Mouse (Mus musculus) layer of hippocampus, adult 8-10 months (tissue): ENCODE measurements around the gene Rhox9. TPM values are rescaled to one million over a fixed set of nuclear protein-coding genes. Genes with fewer than 3 reads are reported as not detected.
"Not testable (repeated sequence)": the region's sequence is repeated elsewhere in the genome, so short reads cannot be mapped to it uniquely, and the experiment has no call there.

Experiments
- DNase-seq, 2 experiments: peaks; one replicate each; pipeline ENCODE4 v3.0.0; 2022; ENCODE audit warnings: low spot score in 2 of 2
- total RNA-seq, 4 experiments: library from RNA; stranded (reverse); gene quantifications; 2 replicates each; pipeline ENCODE4 v1.2.4; 2022

Gene Rhox9
- not detected for total RNA-seq

DNA sequence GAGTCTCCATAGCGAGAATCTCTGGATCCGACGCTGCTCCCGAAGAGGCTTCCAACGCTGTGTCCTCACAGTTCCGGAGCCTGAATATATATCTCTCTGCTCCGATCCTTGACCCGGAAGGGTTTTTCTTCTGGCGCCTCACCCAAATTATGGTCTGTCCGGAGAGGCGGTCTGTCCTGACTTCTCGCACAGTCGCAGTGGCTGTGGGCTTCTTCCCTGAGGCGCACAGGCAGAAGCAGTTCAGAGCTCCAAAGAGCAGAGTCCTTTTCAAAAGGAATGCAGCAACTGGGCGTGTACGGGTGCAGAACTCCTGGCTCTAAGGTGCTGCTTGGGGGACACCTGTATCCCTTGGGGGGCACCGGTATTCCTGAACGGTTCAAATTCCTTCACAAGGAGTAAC lies at the start of gene Rhox9:
TSS of gene Rhox9 (minus strand) at position 101 of the 400 bp plus-strand sequence.
- DNase-seq, result not testable (repeated sequence)

DNA sequence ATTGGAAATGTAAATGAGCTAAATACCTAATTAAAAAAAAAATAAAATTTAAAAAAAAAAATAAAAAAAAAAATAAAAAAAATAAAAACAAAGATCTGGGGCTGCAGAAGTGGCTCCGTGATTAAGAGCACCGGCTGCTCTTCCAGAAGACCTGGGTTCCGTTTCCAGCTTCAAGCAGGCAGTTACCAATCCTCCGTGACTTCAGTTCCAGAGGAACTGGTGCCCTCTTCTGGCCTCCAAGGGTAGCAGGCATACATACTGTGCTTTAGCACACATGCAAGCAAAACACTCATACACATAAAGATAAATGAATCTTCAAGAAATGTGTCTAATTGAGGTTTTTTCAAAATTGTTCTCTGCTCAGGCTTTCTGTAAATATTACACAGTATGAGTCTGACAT lies 14.7 kb upstream of the Rhox9 start:
- no peak for DNase-seq

- DNase-seq, result no peak
Measured at GRCm38 (mm10) chrX:37908581-37908980, 7.0 kb upstream of the Rhox9 start.

DNA sequence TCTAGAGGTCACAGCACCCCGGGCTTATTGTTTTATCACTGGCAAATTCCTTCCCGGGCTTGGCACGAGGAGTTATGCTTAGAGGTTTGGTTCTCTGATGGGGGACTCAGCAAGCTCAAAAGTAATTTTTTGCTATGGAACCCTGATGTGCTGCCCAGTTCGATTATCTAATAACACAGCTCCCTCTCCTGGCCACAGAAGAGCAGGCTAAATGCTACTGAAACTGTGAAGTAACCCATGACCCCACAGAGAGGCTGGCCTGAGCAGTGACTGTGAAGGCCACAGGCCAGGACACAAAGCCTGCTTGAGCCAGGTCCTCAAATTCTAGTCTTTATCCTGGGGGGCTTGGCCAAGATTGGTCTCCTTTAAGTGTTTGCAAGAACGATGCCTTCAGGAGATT lies 2.2 kb upstream of the Rhox9 start:
- DNase-seq, result peak in 1 of 2 experiments; percentile 4

- not testable (repeated sequence) for DNase-seq
Measured at GRCm38 (mm10) chrX:37897132-37897531, 4.4 kb downstream of the Rhox9 start, which contains the start of gene Rhox7b. TSS of gene Rhox7b (minus strand) at chrX:37897232.

DNA sequence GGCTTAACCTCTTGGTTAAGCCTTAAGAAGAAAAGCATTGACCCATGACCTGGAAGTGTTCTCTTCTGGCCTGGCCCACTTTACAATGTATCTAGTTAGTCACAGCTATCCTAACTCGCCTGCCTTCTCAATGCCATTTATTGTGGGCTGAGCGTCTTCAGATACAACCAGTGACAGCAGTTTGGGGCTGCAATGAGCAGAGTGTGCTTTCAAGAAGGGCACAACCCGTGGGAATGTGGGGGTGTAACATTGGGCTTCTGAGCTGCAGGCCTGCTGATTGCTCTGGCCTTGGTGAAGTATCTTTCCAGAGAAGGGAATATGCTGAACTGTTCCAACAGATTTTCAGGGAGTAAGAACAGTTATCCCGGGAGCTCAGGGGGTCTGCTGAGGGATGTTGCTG lies 22.7 kb downstream of the Rhox9 start, which contains the start of gene Rhox8:
TSS of gene Rhox8 (minus strand) at position 101 of the 400 bp plus-strand sequence.
- DNase-seq, result no peak

- DNase-seq, result no peak
Measured at GRCm38 (mm10) chrX:37871641-37872040, 29.9 kb downstream of the Rhox9 start.

Other genes starting within 250 kb of the Rhox9 start
- not detected for gene Rhox3h, start 233.0 kb downstream of the Rhox9 start, total RNA-seq
- not detected for gene Rhox2h, start 228.5 kb downstream of the Rhox9 start, total RNA-seq
- not detected for gene Rhox5, start 96.9 kb downstream of the Rhox9 start, total RNA-seq
- gene Rhox6, start 74.9 kb downstream of the Rhox9 start, total RNA-seq, result not detected
- gene Rhox7a, start 70.1 kb downstream of the Rhox9 start, total RNA-seq, result not detected
- gene Rhox8, start 22.8 kb downstream of the Rhox9 start, total RNA-seq, result not detected
- gene Rhox7b, start 4.5 kb downstream of the Rhox9 start, total RNA-seq, result not detected
- gene Btg1-ps1, start 117.0 kb upstream of the Rhox9 start, total RNA-seq, result not detected
- gene Btg1-ps2, start 141.3 kb upstream of the Rhox9 start, total RNA-seq, result not detected
- gene Rhox10, start 164.7 kb upstream of the Rhox9 start, total RNA-seq, result not detected
- not detected for gene Rhox11, start 183.4 kb upstream of the Rhox9 start, total RNA-seq
- gene Rhox12, start 209.1 kb upstream of the Rhox9 start, total RNA-seq, result not detected
- not detected for gene Rhox13, start 219.4 kb upstream of the Rhox9 start, total RNA-seq